Mouse (Mus musculus) embryonic facial prominence, embryonic 14.5 days (tissue): Measurements from ENCODE around the gene Gab1. TPM values are rescaled to one million over a fixed set of nuclear protein-coding genes. Genes with fewer than 3 reads are reported as not detected.

ENCODE experiments used
- polyA plus RNA-seq: library from polyadenylated mRNA; unstranded; fragments of >200 nt; fragmentation: Nextera tagmentation; extraction: Ambion mirVana; gene quantifications from 2 replicates; pipeline ENCODE4 v1.2.1, GENCODE M21; 2014

Gab1 gene
- polyA plus RNA-seq, 1 experiment from 2014 or later = 30.3 TPM

Other genes starting within 250 kb of the Gab1 start
- 77.3 and 81.6 TPM in 2 replicates for gene Smarca5, start 141.0 kb downstream of the Gab1 start, polyA plus RNA-seq
- gene Usp38, start 134.4 kb upstream of the Gab1 start, polyA plus RNA-seq = 21.2 and 23.0 TPM in 2 replicates